Comparison of ENCODE assay signal across 11 mouse cellular contexts in the genomic region with DNA sequence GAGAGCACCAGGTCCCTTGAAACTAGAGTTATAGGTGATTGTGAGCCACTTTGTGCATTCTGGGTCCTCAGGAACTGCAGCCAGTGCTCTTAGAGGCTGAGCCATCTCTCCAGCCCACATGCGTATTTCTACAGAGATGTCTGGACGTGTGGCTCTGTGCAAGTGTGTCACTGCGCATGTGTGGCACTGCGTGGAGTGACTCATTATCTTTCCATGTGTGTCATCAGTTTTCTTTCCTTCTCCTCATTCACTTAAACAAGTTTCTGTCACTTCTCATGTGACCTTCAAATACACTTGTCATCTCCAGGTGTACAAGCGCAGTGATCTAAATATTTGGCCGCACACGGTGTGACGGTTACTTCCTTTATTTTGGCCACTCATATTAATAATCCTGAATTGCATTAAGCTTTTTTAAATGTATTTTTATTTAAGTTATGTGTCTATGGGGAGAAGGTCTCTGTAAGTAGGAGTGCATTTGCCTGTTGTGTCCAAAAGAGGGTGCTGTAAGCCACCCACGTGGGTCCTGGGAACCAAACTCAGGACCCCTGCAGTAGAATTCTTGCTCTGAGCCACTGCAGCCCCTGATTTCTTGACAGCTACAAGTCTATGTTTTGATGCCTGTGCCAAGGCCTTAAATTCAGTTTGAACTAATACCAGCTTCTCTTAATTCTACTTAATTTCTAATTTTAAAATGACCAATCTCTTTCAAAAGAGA. TPM values are rescaled to one million over a fixed set of nuclear protein-coding genes. Genes with fewer than 3 reads are reported as not detected.
DNase-seq lines count a peak whose midpoint lies in the region; ATAC-seq and TF ChIP-seq lines count a peak whose summit lies in the region.
"Had no signal": no experiment of that assay in that cellular context is flagged by ENCODE, and none has a peak within 500 bp of the region (broad histone marks: within the 10 kb centered on the region; RNA-seq: fewer than 3 reads in every experiment).

No protein-coding gene starts in this region.

- TF ChIP-seq POLR2A in MEL (IDR thresholded peaks at IDR 0.05; ENCODE audit: control insufficient read depth in 1 of 2, insufficient read depth in 1 of 2, low read depth in 1 of 2, low read length in 2 of 2, poor library complexity in 1 of 2) = no peak

- no peaks in the 10 kb centered on the region for H3K4me1 ChIP-seq in heart, postnatal 0 days (ENCODE audit: control insufficient read depth, insufficient read depth)
- H3K4me1 ChIP-seq in heart, embryonic 12.5 days (replicated peaks) = no peaks in the 10 kb centered on the region
- no peaks in the 10 kb centered on the region for H3K4me1 ChIP-seq in MEL (ENCODE audit: control insufficient read depth in 1 of 2, insufficient read depth in 2 of 2, low read length in 2 of 2)
- H3K4me1 ChIP-seq in forebrain, embryonic 14.5 days (ENCODE audit: control insufficient read depth, insufficient read depth, low read length) = no peaks in the 10 kb centered on the region

- TF ChIP-seq EP300 in heart, postnatal 0 days (IDR thresholded peaks at IDR 0.05; ENCODE audit: low read depth) = no peak
- TF ChIP-seq EP300 in MEL (IDR thresholded peaks at IDR 0.05; ENCODE audit: low read depth in 1 of 2, low read length in 2 of 2) = no peak

- no peak for ATAC-seq in heart, postnatal 0 days (ENCODE audit: insufficient read depth, low read depth)
- no peak for ATAC-seq in heart, embryonic 12.5 days (ENCODE audit: insufficient number of reproducible peaks, low FRiP score)
- ATAC-seq in forebrain, embryonic 14.5 days = no peak

- H3K4me2 ChIP-seq in heart, postnatal 0 days (ENCODE audit: low read depth, low read length) = no peak overlapping the region
- no peak overlapping the region for H3K4me2 ChIP-seq in heart, embryonic 12.5 days
- no peak overlapping the region for H3K4me2 ChIP-seq in forebrain, embryonic 14.5 days (ENCODE audit: low read length)
- H3K4me2 ChIP-seq: neural tube, embryonic 13.5 days had no signal

- H3K27me3 ChIP-seq in heart, postnatal 0 days (ENCODE audit: control insufficient read depth, insufficient read depth, low read length) = no peaks in the 10 kb centered on the region
- H3K27me3 ChIP-seq in heart, embryonic 12.5 days (replicated peaks) = no peaks in the 10 kb centered on the region
- no peaks in the 10 kb centered on the region for H3K27me3 ChIP-seq in MEL (ENCODE audit: control insufficient read depth in 1 of 2, insufficient read depth in 2 of 2, low read length in 2 of 2)
- no peaks in the 10 kb centered on the region for H3K27me3 ChIP-seq in forebrain, embryonic 14.5 days (replicated peaks; ENCODE audit: control insufficient read depth, insufficient read depth, low read length)
- H3K27me3 ChIP-seq: neural tube, embryonic 13.5 days had no signal

- DNase-seq in heart, postnatal 0 days (ENCODE audit: low spot score) = no peak
- DNase-seq in 3134 (ENCODE audit: extremely low read depth, insufficient read length, low spot score) = peak; percentile 80
- peak; percentile 7 for DNase-seq in MEL (ENCODE audit: low read depth, low spot score)
- peak; percentile 54 for DNase-seq in kidney, postnatal 10 days
- no peak for DNase-seq in Muller cell, postnatal 12 days (ENCODE audit: inconsistent ontology term)
- no peak for DNase-seq in forebrain, embryonic 14.5 days (ENCODE audit: low spot score)
- DNase-seq in cerebellum, adult 11-12 months = no peak

- peak; percentile 47 for TF ChIP-seq RAD21 in MEL (IDR thresholded peaks at IDR 0.05; ENCODE audit: low read depth, low read length)

- no peak overlapping the region for H3K4me3 ChIP-seq in heart, postnatal 0 days (ENCODE audit: low read depth, low read length)
- no peak overlapping the region for H3K4me3 ChIP-seq in heart, embryonic 12.5 days
- no peak overlapping the region for H3K4me3 ChIP-seq in MEL (ENCODE audit: control insufficient read depth in 1 of 2, insufficient read depth in 1 of 2, low read depth in 2 of 2, low read length in 2 of 2)
- no peak overlapping the region for H3K4me3 ChIP-seq in forebrain, embryonic 14.5 days (ENCODE audit: low read depth, low read length)
- H3K4me3 ChIP-seq: neural tube, embryonic 13.5 days had no signal

- no peak overlapping the region for H3K27ac ChIP-seq in heart, postnatal 0 days (ENCODE audit: low read depth)
- no peak overlapping the region for H3K27ac ChIP-seq in heart, embryonic 12.5 days (ENCODE audit: poor library complexity, severe bottlenecking)
- no peak overlapping the region for H3K27ac ChIP-seq in MEL (ENCODE audit: control insufficient read depth, low read depth, low read length)
- H3K27ac ChIP-seq in forebrain, embryonic 14.5 days (ENCODE audit: low read depth, low read length) = no peak overlapping the region
- H3K27ac ChIP-seq: neural tube, embryonic 13.5 days had no signal

- H3K9ac ChIP-seq in heart, postnatal 0 days (replicated peaks; ENCODE audit: low read depth, low read length) = no peak overlapping the region
- no peak overlapping the region for H3K9ac ChIP-seq in heart, embryonic 12.5 days
- no peak overlapping the region for H3K9ac ChIP-seq in MEL (ENCODE audit: control insufficient read depth, low read depth, low read length, poor library complexity, severe bottlenecking)
- no peak overlapping the region for H3K9ac ChIP-seq in forebrain, embryonic 14.5 days (ENCODE audit: low read length)
- H3K9ac ChIP-seq: neural tube, embryonic 13.5 days had no signal

- TF ChIP-seq CTCF in heart, postnatal 0 days (IDR thresholded peaks at IDR 0.05; ENCODE audit: low read depth) = peak; percentile 34; the same call in 1 of the 2 replicates
- peak in 2 of 3 experiments; percentile 42 to 47; a peak in 4 of 6 replicates for TF ChIP-seq CTCF in MEL (IDR thresholded peaks at IDR 0.05 in 2 of 3, conservative IDR thresholded peaks at IDR 0.05 in 1 of 3; ENCODE audit: control insufficient read depth in 1 of 3, insufficient read depth in 1 of 3, low read depth in 2 of 3, low read length in 3 of 3, poor library complexity in 1 of 3, severe bottlenecking in 1 of 3)

- 65% methylated on average over 9 of the region's 9 CpGs for WGBS in heart, postnatal 0 days
- WGBS in heart, embryonic 12.5 days = 57% methylated on average over 9 of the region's 9 CpGs
- 73% methylated on average over 9 of the region's 9 CpGs for WGBS in forebrain, embryonic 14.5 days

- H3K79me2 ChIP-seq in MEL (ENCODE audit: control insufficient read depth, insufficient read depth, low read length, poor library complexity) = no peaks in the 10 kb centered on the region

- H3K36me3 ChIP-seq in heart, postnatal 0 days (replicated peaks; ENCODE audit: control insufficient read depth, insufficient read depth, low read length) = no peaks in the 10 kb centered on the region
- no peaks in the 10 kb centered on the region for H3K36me3 ChIP-seq in heart, embryonic 12.5 days
- no peaks in the 10 kb centered on the region for H3K36me3 ChIP-seq in MEL (ENCODE audit: control insufficient read depth in 1 of 2, insufficient read depth in 2 of 2, low read length in 2 of 2)
- H3K36me3 ChIP-seq in forebrain, embryonic 14.5 days (ENCODE audit: control insufficient read depth, insufficient read depth, low read length) = no peaks in the 10 kb centered on the region
- H3K36me3 ChIP-seq: neural tube, embryonic 13.5 days had no signal

- no peaks in the 10 kb centered on the region for H3K9me3 ChIP-seq in heart, postnatal 0 days (replicated peaks; ENCODE audit: control insufficient read depth, low read length)
- no peaks in the 10 kb centered on the region for H3K9me3 ChIP-seq in heart, embryonic 12.5 days (replicated peaks)
- H3K9me3 ChIP-seq in MEL (replicated peaks; ENCODE audit: insufficient read depth, low read length) = no peaks in the 10 kb centered on the region
- no peaks in the 10 kb centered on the region for H3K9me3 ChIP-seq in forebrain, embryonic 14.5 days (replicated peaks; ENCODE audit: control insufficient read depth, low read length)
- H3K9me3 ChIP-seq: neural tube, embryonic 13.5 days had no signal

TF ChIP-seq in MEL, 35 proteins besides CTCF, POLR2A, EP300 and RAD21:
- TF ChIP-seq SMC3 (IDR thresholded peaks at IDR 0.05; ENCODE audit: low read depth, low read length) = peak; percentile 42
- TF ChIP-seq MEF2A (IDR thresholded peaks at IDR 0.05; ENCODE audit: extremely low read depth, insufficient replicate concordance, low read depth, low read length, poor library complexity, severe bottlenecking) = no peak
- TF ChIP-seq USF1 (IDR thresholded peaks at IDR 0.05; ENCODE audit: low read depth, low read length) = 0 out of 2 replicates have a peak, but pooled peaks have one; percentile 14
- TF ChIP-seq RCOR1 (IDR thresholded peaks at IDR 0.05; ENCODE audit: low read depth, low read length) = no peak
- peak; percentile 37; the same call in 1 of the 2 replicates for TF ChIP-seq ZC3H11A (IDR thresholded peaks at IDR 0.05; ENCODE audit: low read depth, low read length)
- TF ChIP-seq TCF12 (IDR thresholded peaks at IDR 0.05; ENCODE audit: low read depth, low read length) = no peak
- no peak for TF ChIP-seq ZNF384 (IDR thresholded peaks at IDR 0.05; ENCODE audit: low read depth, low read length)
- no peak for TF ChIP-seq UBTF (IDR thresholded peaks at IDR 0.05; ENCODE audit: borderline replicate concordance, insufficient read depth, low read depth, low read length)
- TF ChIP-seq E2F4 (IDR thresholded peaks at IDR 0.05; ENCODE audit: borderline replicate concordance, low read depth, low read length) = no peak
- no peak for TF ChIP-seq BHLHE40 (IDR thresholded peaks at IDR 0.05; ENCODE audit: borderline replicate concordance, low read depth, low read length)

RNA-seq across cellular contexts. Expression of a gene that starts 19.6 kb away (rescaled TPM):
- total RNA-seq in heart, postnatal 0 days (2014; rRNA removed; ENCODE audit: low replicate concordance) = not detected in 2 replicates
- not detected in 2 replicates for polyA plus RNA-seq in heart, postnatal 0 days (2015; fragmentation: Nextera tagmentation; extraction: Ambion mirVana)
- polyA plus RNA-seq in heart, embryonic 12.5 days (2016; fragmentation: Nextera tagmentation; extraction: Ambion mirVana) = not detected in 2 replicates
- total RNA-seq in MEL (2012; rRNA removed) = not detected in 2 replicates
- not detected for polyA plus RNA-seq in MEL (2012; ENCODE audit: insufficient read depth in 1 of 2, insufficient read length in 2 of 2, low read depth in 1 of 2, low replicate concordance in 2 of 2, missing spikeins in 1 of 2)
- not detected in 2 replicates for polyA plus RNA-seq in forebrain, embryonic 14.5 days (2014; fragmentation: Nextera tagmentation; extraction: Ambion mirVana)
- total RNA-seq: left cerebral cortex, adult 18-20 months had no signal
- polyA plus RNA-seq: heart, embryonic 14.5 days; neural tube, embryonic 13.5 days had no signal

RNA-seq across cellular contexts. Expression of a gene that starts 45.7 kb away (rescaled TPM):
- total RNA-seq in heart, postnatal 0 days (2014; rRNA removed; ENCODE audit: low replicate concordance) = not detected in 2 replicates
- polyA plus RNA-seq in heart, postnatal 0 days (2015; fragmentation: Nextera tagmentation; extraction: Ambion mirVana) = not detected in 2 replicates
- polyA plus RNA-seq in heart, embryonic 12.5 days (2016; fragmentation: Nextera tagmentation; extraction: Ambion mirVana) = not detected in 2 replicates
- total RNA-seq in MEL (2012; rRNA removed) = not detected in 2 replicates
- polyA plus RNA-seq in MEL (2012; ENCODE audit: insufficient read depth in 1 of 2, insufficient read length in 2 of 2, low read depth in 1 of 2, low replicate concordance in 2 of 2, missing spikeins in 1 of 2) = not detected
- polyA plus RNA-seq in forebrain, embryonic 14.5 days (2014; fragmentation: Nextera tagmentation; extraction: Ambion mirVana) = 0.41 and 0.82 TPM in 2 replicates
- polyA plus RNA-seq: heart, embryonic 14.5 days had no signal

Comparison
In these comparisons a context has a peak if more than half of its experiments do, and no peak if none do; other contexts are left out.
1. DNase-seq: peak in 3134 (single experiment), MEL (single experiment) and kidney, postnatal 10 days (single experiment); none in heart, postnatal 0 days (single experiment), Muller cell, postnatal 12 days (single experiment), forebrain, embryonic 14.5 days (single experiment) and cerebellum, adult 11-12 months (single experiment).